ENCODE assay signal across 23 mouse cellular contexts in genomic region chr2:103070586-103070985, GRCm38 (mm10). TPM values are rescaled to one million over a fixed set of nuclear protein-coding genes. Genes with fewer than 3 reads are reported as not detected.
A peak's percentile ranks its signal among the peaks of the same experiment; 100 is the strongest.
DNase-seq lines count a peak whose midpoint lies in the region; ATAC-seq and TF ChIP-seq lines count a peak whose summit lies in the region.
"Had no signal": no experiment of that assay in that cellular context is flagged by ENCODE, and none has a peak within 500 bp of the region (broad histone marks: within the 10 kb centered on the region; RNA-seq: fewer than 3 reads in every experiment).

No protein-coding gene starts in this region.

- TF ChIP-seq POLR2A in liver, adult 2 months (IDR thresholded peaks at IDR 0.05; ENCODE audit: extremely low read depth, insufficient read depth, low read length): no peak

- DNase-seq in heart, adult 11 months: peak; percentile 62
- DNase-seq in heart, postnatal 4 days: no peak
- peak; percentile 83 for DNase-seq in liver, adult 2 months (ENCODE audit: extremely low read depth, low read depth, low spot score)
- DNase-seq in liver: no peak
- DNase-seq in lung, postnatal 0 days (ENCODE audit: low spot score): peak; percentile 74
- DNase-seq in lung, postnatal 25 days (ENCODE audit: low spot score): no peak
- DNase-seq: adrenal gland, adult 8-10 months; adrenal gland, postnatal 25 days; cerebellum, adult 18-20 months; cerebellum, adult 9-10 months; cerebellum, postnatal 14 days; gastrocnemius, postnatal 10 days; gastrocnemius, postnatal 36 days; heart, postnatal 14 days had no signal

- H3K4me1 ChIP-seq in liver, adult 2 months (ENCODE audit: control insufficient read depth, insufficient read depth, low read length): peaks cover 15% of the 10 kb centered on the region; the same call in 1 of the 2 replicates
- no peaks in the 10 kb centered on the region for H3K4me1 ChIP-seq in lung, postnatal 0 days (ENCODE audit: insufficient read depth, low read depth, low read length)

- no peak overlapping the region for H3K4me2 ChIP-seq in lung, postnatal 0 days (replicated peaks; ENCODE audit: low read depth, low read length)
- H3K4me2 ChIP-seq: heart, embryonic 12.5 days had no signal

- no peak overlapping the region for H3K9ac ChIP-seq in liver, adult 2 months (ENCODE audit: low read depth, low read length)
- H3K9ac ChIP-seq in lung, postnatal 0 days (replicated peaks; ENCODE audit: low read depth): no peak overlapping the region
- H3K9ac ChIP-seq: forebrain, embryonic 13.5 days; heart, embryonic 12.5 days; heart, embryonic 15.5 days; hindbrain, embryonic 12.5 days; hindbrain, embryonic 15.5 days had no signal

- ATAC-seq in lung, postnatal 0 days: no peak
- ATAC-seq in inflammation-experienced regulatory T-cells, adult 6 months: no peak
- ATAC-seq: activated CD4-positive, CD25-positive, alpha-beta regulatory T cell, adult 4 months; forebrain, embryonic 13.5 days; forebrain, embryonic 16.5 days had no signal

- H3K4me3 ChIP-seq in liver, adult 2 months (ENCODE audit: insufficient read depth, low read depth, low read length): no peak overlapping the region
- H3K4me3 ChIP-seq in lung, postnatal 0 days (ENCODE audit: low read depth, low read length): no peak overlapping the region
- H3K4me3 ChIP-seq: forebrain, embryonic 10.5 days; forebrain, embryonic 13.5 days; heart, embryonic 12.5 days; heart, embryonic 15.5 days; hindbrain, embryonic 12.5 days; hindbrain, embryonic 15.5 days had no signal

- H3K79me2 ChIP-seq in liver, adult 2 months (ENCODE audit: control insufficient read depth, insufficient read depth, low read length): peaks cover 32% of the 10 kb centered on the region

- no peaks in the 10 kb centered on the region for H3K27me3 ChIP-seq in liver, adult 2 months (ENCODE audit: control insufficient read depth, insufficient read depth, low read length)
- H3K27me3 ChIP-seq in lung, postnatal 0 days (replicated peaks; ENCODE audit: insufficient read depth, low read length): no peaks in the 10 kb centered on the region
- H3K27me3 ChIP-seq: forebrain, embryonic 13.5 days; heart, embryonic 12.5 days; heart, embryonic 15.5 days; hindbrain, embryonic 12.5 days; hindbrain, embryonic 15.5 days had no signal

- no peaks in the 10 kb centered on the region for H3K9me3 ChIP-seq in lung, postnatal 0 days (ENCODE audit: low read length)
- H3K9me3 ChIP-seq: forebrain, embryonic 13.5 days; heart, embryonic 12.5 days; heart, embryonic 15.5 days; hindbrain, embryonic 12.5 days; hindbrain, embryonic 15.5 days had no signal

- no peak for TF ChIP-seq EP300 in lung, postnatal 0 days (IDR thresholded peaks at IDR 0.05)

- H3K36me3 ChIP-seq in liver, adult 2 months (ENCODE audit: control insufficient read depth, insufficient read depth, low read length): no peaks in the 10 kb centered on the region
- no peaks in the 10 kb centered on the region for H3K36me3 ChIP-seq in lung, postnatal 0 days (ENCODE audit: insufficient read depth, low read length)
- H3K36me3 ChIP-seq: heart, embryonic 15.5 days; hindbrain, embryonic 12.5 days; hindbrain, embryonic 15.5 days had no signal

- H3K27ac ChIP-seq in liver, adult 2 months (replicated peaks; ENCODE audit: insufficient read depth, low read depth, low read length): peak overlapping the region; percentile 52; the same call in 1 of the 2 replicates
- H3K27ac ChIP-seq in lung, postnatal 0 days (ENCODE audit: low read length): no peak overlapping the region
- H3K27ac ChIP-seq: forebrain, embryonic 10.5 days; forebrain, embryonic 13.5 days; heart, embryonic 15.5 days; hindbrain, embryonic 12.5 days; hindbrain, embryonic 15.5 days had no signal

- WGBS in liver, adult 2 months: 20% methylated on average over 3 of the region's 3 CpGs
- 35% methylated on average over 3 of the region's 3 CpGs for WGBS in lung, postnatal 0 days

- no peak for TF ChIP-seq CTCF in liver, adult 2 months (IDR thresholded peaks at IDR 0.05; ENCODE audit: low read depth, low read length)
- no peak for TF ChIP-seq CTCF in lung, postnatal 0 days (IDR thresholded peaks at IDR 0.05)

RNA-seq across cellular contexts. Expression of gene Pdhx, which starts 2.7 kb away (rescaled TPM):
- total RNA-seq in heart, postnatal 4 days (2021): 100 to 1,000 TPM; 105 to 120 TPM
- total RNA-seq in liver, adult 2 months (2014; rRNA removed): 16.9 and 24.0 TPM in 2 replicates
- polyA plus RNA-seq in liver, adult 2 months (2012; rRNA removed): 18.4 and 19.2 TPM in 2 replicates
- polyA plus RNA-seq in lung, postnatal 0 days (2015; fragmentation: Nextera tagmentation; extraction: Ambion mirVana): 23.0 and 25.3 TPM in 2 replicates
- polyA plus RNA-seq in inflammation-experienced regulatory T-cells, adult 6 months (2017; shearing (Covaris generic)): 10 to 100 TPM; 14.8 to 21.4 (median 18.4) TPM

RNA-seq across cellular contexts. Expression of gene Apip, which starts 2.9 kb away (rescaled TPM):
- 10 to 100 TPM; 46.4 to 48.4 TPM for total RNA-seq in heart, postnatal 4 days (2021)
- 22.5 and 30.3 TPM in 2 replicates for total RNA-seq in liver, adult 2 months (2014; rRNA removed)
- polyA plus RNA-seq in liver, adult 2 months (2012; rRNA removed): 12.5 and 13.6 TPM in 2 replicates
- polyA plus RNA-seq in lung, postnatal 0 days (2015; fragmentation: Nextera tagmentation; extraction: Ambion mirVana): 66.8 and 70.4 TPM in 2 replicates
- 10 to 100 TPM; 25.4 to 41.1 (median 26.0) TPM for polyA plus RNA-seq in inflammation-experienced regulatory T-cells, adult 6 months (2017; shearing (Covaris generic))

Comparison
In these comparisons a context has a peak if more than half of its experiments do, and no peak if none do; other contexts are left out.
1. DNase-seq: peak in heart, adult 11 months (single experiment), liver, adult 2 months (single experiment) and lung, postnatal 0 days (single experiment); none in heart, postnatal 4 days (single experiment), liver (single experiment) and lung, postnatal 25 days (single experiment).